Mouse (Mus musculus): ENCODE results near the gene Stra8. TPM values are rescaled to one million over a fixed set of nuclear protein-coding genes. Genes with fewer than 3 reads are reported as not detected.
A peak's percentile ranks its signal among the peaks of the same experiment; 100 is the strongest.

The Stra8 gene
- polyA plus RNA-seq, 1 experiment from 2014 or later, result not detected

- no peaks in the 10 kb centered on the region for H3K9me3 ChIP-seq (replicated peaks; ENCODE audit: control insufficient read depth, low read length)
- no peak overlapping the region for H3K27ac ChIP-seq (ENCODE audit: low read length)
- H3K36me3 ChIP-seq (ENCODE audit: control insufficient read depth, insufficient read depth), result no peaks in the 10 kb centered on the region
- WGBS (ENCODE audit: insufficient replicate concordance), result 68% methylated on average over 9 of the region's 9 CpGs
- no peak overlapping the region for H3K4me3 ChIP-seq (ENCODE audit: low read depth, low read length)
- H3K4me1 ChIP-seq (ENCODE audit: control insufficient read depth, low read depth, low read length), result no peaks in the 10 kb centered on the region; the same call in 1 of the 2 replicates
- no peaks in the 10 kb centered on the region for H3K27me3 ChIP-seq (ENCODE audit: control insufficient read depth, insufficient read depth, low read depth, low read length)
- H3K4me2 ChIP-seq (ENCODE audit: low read depth, low read length), result no peak overlapping the region
- no peak for ATAC-seq (ENCODE audit: low read depth)
- H3K9ac ChIP-seq (ENCODE audit: low read depth, low read length), result no peak overlapping the region
These were observed 22.5 kb downstream of the Stra8 start for GRCm38 (mm10) chr6:34942446-34942845.

- H3K36me3 ChIP-seq (ENCODE audit: control insufficient read depth, insufficient read depth), result no peaks in the 10 kb centered on the region
- no peaks in the 10 kb centered on the region for H3K4me1 ChIP-seq (ENCODE audit: control insufficient read depth, low read depth, low read length)
- no peak for ATAC-seq (ENCODE audit: low read depth)
- no peak overlapping the region for H3K9ac ChIP-seq (ENCODE audit: low read depth, low read length)
- WGBS (ENCODE audit: insufficient replicate concordance), result 63% methylated on average over 5 of the region's 5 CpGs
- no peak overlapping the region for H3K4me2 ChIP-seq (ENCODE audit: low read depth, low read length)
- no peak overlapping the region for H3K27ac ChIP-seq (ENCODE audit: low read length)
- no peak overlapping the region for H3K4me3 ChIP-seq (ENCODE audit: low read depth, low read length)
- no peaks in the 10 kb centered on the region for H3K27me3 ChIP-seq (ENCODE audit: control insufficient read depth, insufficient read depth, low read depth, low read length)
- H3K9me3 ChIP-seq (replicated peaks; ENCODE audit: control insufficient read depth, low read length), result no peaks in the 10 kb centered on the region
These were observed 23.5 kb downstream of the Stra8 start for GRCm38 (mm10) chr6:34943499-34943898.

- no peaks in the 10 kb centered on the region for H3K9me3 ChIP-seq (replicated peaks; ENCODE audit: control insufficient read depth, low read length)
- no peaks in the 10 kb centered on the region for H3K4me1 ChIP-seq (ENCODE audit: control insufficient read depth, low read depth, low read length)
- H3K4me2 ChIP-seq (ENCODE audit: low read depth, low read length), result no peak overlapping the region
- WGBS (ENCODE audit: insufficient replicate concordance), result 55% methylated on average over 1 of the region's 1 CpGs
- H3K4me3 ChIP-seq (ENCODE audit: low read depth, low read length), result no peak overlapping the region
- no peaks in the 10 kb centered on the region for H3K27me3 ChIP-seq (ENCODE audit: control insufficient read depth, insufficient read depth, low read depth, low read length)
- no peaks in the 10 kb centered on the region for H3K36me3 ChIP-seq (ENCODE audit: control insufficient read depth, insufficient read depth)
- ATAC-seq (ENCODE audit: low read depth), result no peak
- H3K9ac ChIP-seq (ENCODE audit: low read depth, low read length), result no peak overlapping the region
- no peak overlapping the region for H3K27ac ChIP-seq (ENCODE audit: low read length)
These were observed 26.6 kb downstream of the Stra8 start for GRCm38 (mm10) chr6:34946486-34947079.

GRCm38 (mm10) chr6:34948461-34948860 is 28.5 kb downstream of the Stra8 start:
- no peak overlapping the region for H3K27ac ChIP-seq (ENCODE audit: low read length)
- no peaks in the 10 kb centered on the region for H3K36me3 ChIP-seq (ENCODE audit: control insufficient read depth, insufficient read depth)
- no peaks in the 10 kb centered on the region for H3K27me3 ChIP-seq (ENCODE audit: control insufficient read depth, insufficient read depth, low read depth, low read length)
- no peaks in the 10 kb centered on the region for H3K9me3 ChIP-seq (replicated peaks; ENCODE audit: control insufficient read depth, low read length)
- H3K4me2 ChIP-seq (ENCODE audit: low read depth, low read length), result no peak overlapping the region
- H3K4me1 ChIP-seq (ENCODE audit: control insufficient read depth, low read depth, low read length), result no peaks in the 10 kb centered on the region
- H3K4me3 ChIP-seq (ENCODE audit: low read depth, low read length), result no peak overlapping the region
- ATAC-seq (ENCODE audit: low read depth), result no peak
- H3K9ac ChIP-seq (ENCODE audit: low read depth, low read length), result no peak overlapping the region
- 32% methylated on average over 11 of the region's 11 CpGs for WGBS (ENCODE audit: insufficient replicate concordance)

- Histone ChIP-seq H3K36me3 (ENCODE audit: control insufficient read depth, insufficient read depth) (no peaks in the 10 kb centered on the region), H3K4me2 (ENCODE audit: low read depth, low read length) (no peak overlapping the region), H3K4me3 (ENCODE audit: low read depth, low read length) (no peak overlapping the region), H3K27ac (ENCODE audit: low read length) (no peak overlapping the region), H3K27me3 (ENCODE audit: control insufficient read depth, insufficient read depth, low read depth, low read length) (no peaks in the 10 kb centered on the region), H3K9me3 (replicated peaks; ENCODE audit: control insufficient read depth, low read length) (no peaks in the 10 kb centered on the region), H3K9ac (ENCODE audit: low read depth, low read length) (no peak overlapping the region), H3K4me1 (ENCODE audit: control insufficient read depth, low read depth, low read length) (no peaks in the 10 kb centered on the region)
- no peak for ATAC-seq (ENCODE audit: low read depth)
- 69% methylated on average over 7 of the region's 7 CpGs for WGBS (ENCODE audit: insufficient replicate concordance)
These were observed 31.6 kb downstream of the Stra8 start for GRCm38 (mm10) chr6:34951518-34951917.

GRCm38 (mm10) chr6:34951956-34952667 is 32.1 kb downstream of the Stra8 start:
- ATAC-seq (ENCODE audit: low read depth), result no peak
- Histone ChIP-seq H3K27me3 (ENCODE audit: control insufficient read depth, insufficient read depth, low read depth, low read length) (no peaks in the 10 kb centered on the region), H3K4me2 (ENCODE audit: low read depth, low read length) (no peak overlapping the region), H3K36me3 (ENCODE audit: control insufficient read depth, insufficient read depth) (no peaks in the 10 kb centered on the region), H3K9me3 (replicated peaks; ENCODE audit: control insufficient read depth, low read length) (no peaks in the 10 kb centered on the region), H3K4me3 (ENCODE audit: low read depth, low read length) (no peak overlapping the region), H3K9ac (ENCODE audit: low read depth, low read length) (no peak overlapping the region), H3K4me1 (ENCODE audit: control insufficient read depth, low read depth, low read length) (no peaks in the 10 kb centered on the region), H3K27ac (ENCODE audit: low read length) (no peak overlapping the region)
- 43% methylated on average over 7 of the region's 7 CpGs for WGBS (ENCODE audit: insufficient replicate concordance)

GRCm38 (mm10) chr6:34954926-34955861 is 35.2 kb downstream of the Stra8 start:
- no peaks in the 10 kb centered on the region for H3K9me3 ChIP-seq (replicated peaks; ENCODE audit: control insufficient read depth, low read length)
- H3K27me3 ChIP-seq (ENCODE audit: control insufficient read depth, insufficient read depth, low read depth, low read length), result no peaks in the 10 kb centered on the region
- H3K4me1 ChIP-seq (ENCODE audit: control insufficient read depth, low read depth, low read length), result no peaks in the 10 kb centered on the region
- no peak overlapping the region for H3K9ac ChIP-seq (ENCODE audit: low read depth, low read length)
- no peak overlapping the region for H3K27ac ChIP-seq (ENCODE audit: low read length)
- H3K4me3 ChIP-seq (ENCODE audit: low read depth, low read length), result peak overlapping the region; percentile 14; the same call in 1 of the 2 replicates
- H3K4me2 ChIP-seq (ENCODE audit: low read depth, low read length), result peak overlapping the region; percentile 35
- 39% methylated on average over 18 of the region's 18 CpGs for whole genome bisulfite sequencing (ENCODE audit: insufficient replicate concordance)
- H3K36me3 ChIP-seq (ENCODE audit: control insufficient read depth, insufficient read depth), result no peaks in the 10 kb centered on the region
- peak; percentile 43; the same call in 1 of the 2 replicates for ATAC-seq (ENCODE audit: low read depth)

- H3K4me1 ChIP-seq (ENCODE audit: control insufficient read depth, low read depth, low read length), result no peaks in the 10 kb centered on the region
- no peak overlapping the region for H3K4me3 ChIP-seq (ENCODE audit: low read depth, low read length)
- H3K27ac ChIP-seq (ENCODE audit: low read length), result no peak overlapping the region
- H3K36me3 ChIP-seq (ENCODE audit: control insufficient read depth, insufficient read depth), result no peaks in the 10 kb centered on the region
- no peaks in the 10 kb centered on the region for H3K9me3 ChIP-seq (replicated peaks; ENCODE audit: control insufficient read depth, low read length)
- H3K4me2 ChIP-seq (ENCODE audit: low read depth, low read length), result peak overlapping the region; percentile 35
- ATAC-seq (ENCODE audit: low read depth), result no peak
- WGBS (ENCODE audit: insufficient replicate concordance), result 37% methylated on average over 8 of the region's 8 CpGs
- H3K27me3 ChIP-seq (ENCODE audit: control insufficient read depth, insufficient read depth, low read depth, low read length), result no peaks in the 10 kb centered on the region
- H3K9ac ChIP-seq (ENCODE audit: low read depth, low read length), result no peak overlapping the region
These were observed 35.9 kb downstream of the Stra8 start for GRCm38 (mm10) chr6:34955862-34956241.
